Mouse (Mus musculus): ENCODE measurements around the gene Oser1. TPM values are rescaled to one million over a fixed set of nuclear protein-coding genes. Genes with fewer than 3 reads are reported as not detected.

Gene Oser1
- 52.6 and 56.8 TPM in 2 replicates for polyA plus RNA-seq (2014; fragmentation: Nextera tagmentation; extraction: Ambion mirVana)

DNA sequence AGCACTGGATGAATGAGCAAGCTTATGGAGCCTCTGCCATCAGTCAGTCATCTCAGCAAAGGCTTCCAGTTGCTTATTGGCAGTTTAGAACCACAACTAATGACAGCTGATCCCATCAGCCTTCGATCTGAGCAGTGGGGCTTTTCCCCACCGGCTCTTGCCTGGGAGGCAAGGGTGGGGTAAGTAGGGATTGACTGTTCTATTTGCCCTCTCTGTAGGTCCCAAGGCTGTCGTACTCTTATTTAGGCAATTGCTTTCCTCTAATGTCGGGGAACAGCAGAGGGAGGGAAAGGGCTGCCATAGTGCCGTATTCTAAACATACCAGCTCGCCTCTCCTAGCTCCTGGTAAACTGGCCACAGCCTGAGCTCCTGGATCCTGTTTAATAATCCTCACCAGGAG lies at the start of gene Oser1:
Oser1 (minus strand) TSS at position 101 of the 400 bp plus-strand sequence.
- no peak within 1 kb of the TSS for H3K9ac ChIP-seq (ENCODE audit: low read length)
- 0 out of 2 replicates have a peak, but pooled peaks cover 2% of the 10 kb centered on the region for H3K36me3 ChIP-seq (ENCODE audit: control insufficient read depth, insufficient read depth, low read length)
- ATAC-seq (ENCODE audit: insufficient number of reproducible peaks, insufficient read depth, low FRiP score, low read depth) = no peak
- no peak within 1 kb of the TSS for H3K4me3 ChIP-seq (ENCODE audit: control insufficient read depth in 1 of 2, insufficient read depth in 1 of 2, low read depth in 1 of 2, low read length in 2 of 2)
- no peaks in the 10 kb centered on the region for H3K9me3 ChIP-seq (ENCODE audit: control insufficient read depth, low read length)
- no peaks in the 10 kb centered on the region for H3K27me3 ChIP-seq (ENCODE audit: control insufficient read depth, insufficient read depth, low read length)
- H3K4me1 ChIP-seq (ENCODE audit: control insufficient read depth in 2 of 2, insufficient read depth in 2 of 2, low read length in 2 of 2) = peaks cover 8 to 11% of the 10 kb centered on the region in 2 experiments
- H3K27ac ChIP-seq (replicated peaks in 1 of 2; ENCODE audit: control insufficient read depth in 1 of 2, insufficient read depth in 1 of 2, low read depth in 2 of 2, low read length in 2 of 2) = no peak within 1 kb of the TSS
- no peak within 1 kb of the TSS for H3K4me2 ChIP-seq (ENCODE audit: low read length)
- WGBS = 78% methylated on average over 6 of the region's 6 CpGs

DNA sequence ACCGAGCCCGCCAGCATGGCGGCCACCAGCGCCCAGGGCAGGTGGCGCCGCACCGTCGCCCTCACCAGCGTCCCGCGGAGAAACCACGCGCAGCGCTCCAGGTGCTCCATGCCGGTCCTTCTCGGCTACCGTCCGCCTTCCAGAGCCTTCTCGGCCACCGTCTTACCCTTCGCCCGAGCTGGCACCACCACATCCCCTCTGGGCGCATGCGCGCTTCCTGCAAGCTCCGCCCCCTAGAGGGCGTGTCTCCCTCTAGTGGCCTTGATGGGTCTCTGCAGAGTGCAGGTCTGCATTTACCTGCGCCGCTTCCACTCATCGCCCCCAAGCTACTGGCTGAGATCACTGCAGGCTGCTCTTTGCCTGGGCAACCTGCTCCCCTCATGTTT lies 48.0 kb upstream of the Oser1 start, which contains the start of gene Fitm2:
Fitm2 (minus strand) TSS at position 164 of the 386 bp plus-strand sequence.
- peak; percentile 86 for ATAC-seq (ENCODE audit: insufficient number of reproducible peaks, insufficient read depth, low FRiP score, low read depth)
- Histone ChIP-seq H3K4me1 (ENCODE audit: control insufficient read depth in 2 of 2, insufficient read depth in 2 of 2, low read length in 2 of 2) (peaks cover 9 to 10% of the 10 kb centered on the region in 2 experiments), H3K9me3 (ENCODE audit: control insufficient read depth, low read length) (no peaks in the 10 kb centered on the region), H3K4me2 (ENCODE audit: low read length) (peak within 1 kb of the TSS; percentile 71), H3K27ac (replicated peaks in 1 of 2; ENCODE audit: control insufficient read depth in 1 of 2, insufficient read depth in 1 of 2, low read depth in 2 of 2, low read length in 2 of 2) (peak within 1 kb of the TSS; percentile 50 to 61), H3K27me3 (ENCODE audit: control insufficient read depth, insufficient read depth, low read length) (no peaks in the 10 kb centered on the region), H3K36me3 (ENCODE audit: control insufficient read depth, insufficient read depth, low read length) (peaks cover 25% of the 10 kb centered on the region), H3K9ac (ENCODE audit: low read length) (peak within 1 kb of the TSS; percentile 83), H3K4me3 (ENCODE audit: control insufficient read depth in 1 of 2, insufficient read depth in 1 of 2, low read depth in 1 of 2, low read length in 2 of 2) (peak within 1 kb of the TSS; percentile 73 to 84)
- under 1% methylated on average over 30 of the region's 30 CpGs for WGBS

DNA sequence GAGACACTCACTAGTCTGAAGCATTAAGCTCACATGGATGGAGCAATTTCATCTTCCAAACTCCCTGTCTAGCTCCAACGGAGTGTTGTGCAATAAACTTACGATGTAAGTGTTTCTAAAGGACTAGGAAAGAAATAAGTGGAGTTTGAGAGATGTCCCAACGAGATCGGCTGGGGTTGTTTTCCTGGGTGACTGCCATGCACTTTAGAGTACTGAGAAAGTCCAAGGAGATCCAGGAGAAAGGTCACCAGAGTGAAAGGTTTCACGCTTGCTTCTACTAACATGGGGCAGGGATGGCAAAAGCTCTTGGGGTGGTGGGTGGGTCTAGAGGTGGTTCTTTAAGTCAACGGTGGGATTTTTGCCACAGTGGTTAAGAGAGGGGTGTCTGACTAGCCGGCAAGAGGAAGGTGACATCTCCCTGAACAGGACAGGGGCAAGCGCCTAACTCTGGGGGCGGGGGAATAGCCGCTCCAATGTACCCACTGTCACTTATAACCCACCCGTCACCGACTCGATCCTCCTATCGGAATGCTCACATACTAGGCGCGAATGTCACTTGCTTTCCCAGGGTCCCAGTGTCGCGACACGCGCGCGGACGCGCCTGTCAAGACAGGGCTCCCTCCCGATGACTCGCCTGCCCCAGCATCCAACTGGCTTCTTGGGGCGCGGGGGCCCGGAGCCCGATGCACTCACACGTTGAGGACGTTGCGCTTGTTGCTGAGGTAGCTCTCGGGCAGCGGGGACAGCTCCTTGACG lies 47.4 kb upstream of the Oser1 start:
- 4% methylated on average over 36 of the region's 36 CpGs for WGBS
- Histone ChIP-seq H3K9ac (ENCODE audit: low read length) (peak overlapping the region; percentile 83), H3K36me3 (ENCODE audit: control insufficient read depth, insufficient read depth, low read length) (peaks cover 29% of the 10 kb centered on the region), H3K4me1 (ENCODE audit: control insufficient read depth in 2 of 2, insufficient read depth in 2 of 2, low read length in 2 of 2) (peaks cover 9 to 10% of the 10 kb centered on the region in 2 experiments), H3K4me2 (ENCODE audit: low read length) (peak overlapping the region; percentile 71), H3K4me3 (ENCODE audit: control insufficient read depth in 1 of 2, insufficient read depth in 1 of 2, low read depth in 1 of 2, low read length in 2 of 2) (peak overlapping the region; percentile 73 to 84), H3K9me3 (ENCODE audit: control insufficient read depth, low read length) (no peaks in the 10 kb centered on the region), H3K27me3 (ENCODE audit: control insufficient read depth, insufficient read depth, low read length) (no peaks in the 10 kb centered on the region), H3K27ac (replicated peaks in 1 of 2; ENCODE audit: control insufficient read depth in 1 of 2, insufficient read depth in 1 of 2, low read depth in 2 of 2, low read length in 2 of 2) (peak overlapping the region; percentile 50 to 61)
- ATAC-seq (ENCODE audit: insufficient number of reproducible peaks, insufficient read depth, low FRiP score, low read depth) = peak; percentile 31

DNA sequence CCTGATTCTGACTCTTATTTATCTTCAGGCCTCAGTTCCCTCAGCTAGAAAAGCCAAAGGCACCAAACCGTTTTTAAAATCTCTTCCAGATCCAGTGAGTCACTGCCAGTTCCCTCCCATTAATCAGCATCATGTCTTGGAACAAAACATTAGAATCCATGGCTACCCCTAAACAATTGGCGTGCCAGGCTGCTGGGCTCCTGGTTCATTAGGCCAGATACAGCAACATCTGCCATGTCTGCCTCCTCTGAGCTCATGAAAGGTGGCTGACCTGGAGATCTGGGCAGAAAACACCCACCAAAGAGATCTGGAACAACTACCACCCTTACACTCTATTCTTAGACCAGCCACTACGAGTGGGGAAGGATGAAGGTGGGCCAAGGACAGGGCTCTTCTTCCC lies 46.6 kb upstream of the Oser1 start:
- peaks cover 31% of the 10 kb centered on the region for H3K36me3 ChIP-seq (ENCODE audit: control insufficient read depth, insufficient read depth, low read length)
- no peak overlapping the region for H3K27ac ChIP-seq (replicated peaks in 1 of 2; ENCODE audit: control insufficient read depth in 1 of 2, insufficient read depth in 1 of 2, low read depth in 2 of 2, low read length in 2 of 2)
- 62% methylated on average over 3 of the region's 3 CpGs for WGBS
- no peak overlapping the region for H3K9ac ChIP-seq (ENCODE audit: low read length)
- ATAC-seq (ENCODE audit: insufficient number of reproducible peaks, insufficient read depth, low FRiP score, low read depth) = no peak
- H3K4me2 ChIP-seq (ENCODE audit: low read length) = peak overlapping the region; percentile 71
- peak overlapping the region in 1 of 2 experiments; percentile 73; a peak in 1 of 4 replicates for H3K4me3 ChIP-seq (ENCODE audit: control insufficient read depth in 1 of 2, insufficient read depth in 1 of 2, low read depth in 1 of 2, low read length in 2 of 2)
- no peaks in the 10 kb centered on the region for H3K27me3 ChIP-seq (ENCODE audit: control insufficient read depth, insufficient read depth, low read length)
- H3K9me3 ChIP-seq (ENCODE audit: control insufficient read depth, low read length) = no peaks in the 10 kb centered on the region
- peaks cover 9 to 10% of the 10 kb centered on the region in 2 experiments for H3K4me1 ChIP-seq (ENCODE audit: control insufficient read depth in 2 of 2, insufficient read depth in 2 of 2, low read length in 2 of 2)

DNA sequence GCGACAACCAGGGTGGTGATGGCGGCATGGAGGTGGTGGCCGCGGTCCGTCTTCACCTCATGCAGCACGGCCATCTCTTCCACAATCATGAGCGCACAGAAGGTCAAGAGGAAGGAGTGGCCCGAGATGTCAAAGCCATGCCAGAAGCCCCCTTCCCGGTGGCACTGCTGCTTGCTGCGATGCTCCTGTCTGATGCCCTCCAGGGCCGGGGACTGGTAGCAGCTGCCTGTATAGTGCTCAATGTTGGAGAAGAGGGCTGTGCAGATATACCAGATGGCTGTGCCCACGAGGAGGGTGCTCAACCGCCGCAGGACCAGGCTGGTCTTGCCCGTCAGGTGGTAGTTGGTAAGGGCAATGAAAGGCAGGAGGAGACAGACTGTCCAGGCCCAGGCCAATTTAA lies 45.2 kb upstream of the Oser1 start:
- no peaks in the 10 kb centered on the region for H3K27me3 ChIP-seq (ENCODE audit: control insufficient read depth, insufficient read depth, low read length)
- no peak overlapping the region for H3K27ac ChIP-seq (replicated peaks in 1 of 2; ENCODE audit: control insufficient read depth in 1 of 2, insufficient read depth in 1 of 2, low read depth in 2 of 2, low read length in 2 of 2)
- H3K36me3 ChIP-seq (ENCODE audit: control insufficient read depth, insufficient read depth, low read length) = peaks cover 32% of the 10 kb centered on the region
- peaks cover 20 to 23% of the 10 kb centered on the region in 2 experiments for H3K4me1 ChIP-seq (ENCODE audit: control insufficient read depth in 2 of 2, insufficient read depth in 2 of 2, low read length in 2 of 2)
- 89% methylated on average over 15 of the region's 15 CpGs for WGBS
- no peak overlapping the region for H3K9ac ChIP-seq (ENCODE audit: low read length)
- ATAC-seq (ENCODE audit: insufficient number of reproducible peaks, insufficient read depth, low FRiP score, low read depth) = no peak
- H3K4me3 ChIP-seq (ENCODE audit: control insufficient read depth in 1 of 2, insufficient read depth in 1 of 2, low read depth in 1 of 2, low read length in 2 of 2) = no peak overlapping the region
- H3K9me3 ChIP-seq (ENCODE audit: control insufficient read depth, low read length) = no peaks in the 10 kb centered on the region
- H3K4me2 ChIP-seq (ENCODE audit: low read length) = no peak overlapping the region

DNA sequence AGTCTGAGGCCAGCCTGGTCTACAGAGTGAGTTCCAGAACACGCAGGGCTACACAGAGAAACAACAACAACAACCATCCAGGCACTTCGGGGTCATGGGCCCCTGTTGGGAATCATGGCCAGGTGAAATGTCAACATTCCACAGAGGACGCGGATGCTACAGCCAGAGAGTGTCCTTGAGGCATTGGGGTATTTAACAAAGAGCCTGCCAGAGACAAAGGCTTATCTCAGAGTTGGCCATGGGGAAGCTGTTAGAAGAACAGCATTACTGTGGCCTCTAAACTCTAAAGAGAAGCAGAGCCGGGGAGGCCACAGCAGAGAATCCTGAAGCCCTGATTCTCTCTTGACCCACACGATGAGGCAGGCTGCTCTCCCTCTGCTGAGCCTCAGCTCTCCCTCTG lies 44.4 kb upstream of the Oser1 start:
- Histone ChIP-seq H3K27me3 (ENCODE audit: control insufficient read depth, insufficient read depth, low read length) (no peaks in the 10 kb centered on the region), H3K4me3 (ENCODE audit: control insufficient read depth in 1 of 2, insufficient read depth in 1 of 2, low read depth in 1 of 2, low read length in 2 of 2) (no peak overlapping the region), H3K27ac (replicated peaks in 1 of 2; ENCODE audit: control insufficient read depth in 1 of 2, insufficient read depth in 1 of 2, low read depth in 2 of 2, low read length in 2 of 2) (no peak overlapping the region), H3K4me2 (ENCODE audit: low read length) (no peak overlapping the region), H3K9ac (ENCODE audit: low read length) (no peak overlapping the region), H3K9me3 (ENCODE audit: control insufficient read depth, low read length) (no peaks in the 10 kb centered on the region), H3K4me1 (ENCODE audit: control insufficient read depth in 2 of 2, insufficient read depth in 2 of 2, low read length in 2 of 2) (peaks cover 27 to 31% of the 10 kb centered on the region in 2 experiments), H3K36me3 (ENCODE audit: control insufficient read depth, insufficient read depth, low read length) (peaks cover 32% of the 10 kb centered on the region)
- 83% methylated on average over 6 of the region's 6 CpGs for WGBS
- ATAC-seq (ENCODE audit: insufficient number of reproducible peaks, insufficient read depth, low FRiP score, low read depth) = no peak

DNA sequence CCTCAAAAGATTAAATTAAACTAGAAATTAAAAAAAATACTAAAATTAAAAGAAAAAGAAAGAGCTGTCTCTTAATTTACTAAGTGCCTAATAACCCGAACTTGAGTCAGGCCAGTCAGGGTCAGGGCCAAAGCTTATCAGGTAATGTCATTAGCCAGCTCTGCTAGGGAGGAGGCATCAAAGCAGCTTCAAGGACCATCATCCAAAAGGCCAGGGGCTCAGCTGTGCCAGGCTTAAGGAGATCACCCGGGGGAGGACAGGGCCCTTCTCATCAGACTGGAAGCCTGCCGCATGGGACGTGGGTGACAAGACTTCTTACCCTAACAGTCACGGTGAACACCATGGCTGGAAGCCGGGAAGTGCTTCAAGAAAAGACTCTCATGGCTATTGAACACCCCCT lies 43.1 kb upstream of the Oser1 start:
- no peak for ATAC-seq (ENCODE audit: insufficient number of reproducible peaks, insufficient read depth, low FRiP score, low read depth)
- Histone ChIP-seq H3K4me2 (ENCODE audit: low read length) (no peak overlapping the region), H3K9ac (ENCODE audit: low read length) (no peak overlapping the region), H3K27me3 (ENCODE audit: control insufficient read depth, insufficient read depth, low read length) (no peaks in the 10 kb centered on the region), H3K36me3 (ENCODE audit: control insufficient read depth, insufficient read depth, low read length) (peaks cover 32% of the 10 kb centered on the region), H3K4me3 (ENCODE audit: control insufficient read depth in 1 of 2, insufficient read depth in 1 of 2, low read depth in 1 of 2, low read length in 2 of 2) (no peak overlapping the region), H3K9me3 (ENCODE audit: control insufficient read depth, low read length) (no peaks in the 10 kb centered on the region), H3K4me1 (ENCODE audit: control insufficient read depth in 2 of 2, insufficient read depth in 2 of 2, low read length in 2 of 2) (peaks cover 35 to 44% of the 10 kb centered on the region in 2 experiments), H3K27ac (replicated peaks in 1 of 2; ENCODE audit: control insufficient read depth in 1 of 2, insufficient read depth in 1 of 2, low read depth in 2 of 2, low read length in 2 of 2) (no peak overlapping the region)
- WGBS = 70% methylated on average over 6 of the region's 6 CpGs
